Mouse (Mus musculus) midbrain, embryonic 13.5 days (tissue): Measurements from ENCODE around the gene Irx1. TPM values are rescaled to one million over a fixed set of nuclear protein-coding genes. Genes with fewer than 3 reads are reported as not detected.

Experiments
- ATAC-seq: fragments of 200-750 bp; cut with Nextera tagmentation; 2 replicates; pipeline ENCODE4 v1.8.0; 2017; ENCODE audit warnings: mild to moderate bottlenecking, moderate TSS enrichment, moderate library complexity
- H3K27ac ChIP-seq: fragments of 300-500 bp; sonication (generic); 2 replicates; pipeline ENCODE4 v1.5.1; 2015; ENCODE audit warnings: inconsistent platforms, mild to moderate bottlenecking, moderate library complexity
- H3K27me3 ChIP-seq: fragments of 300-500 bp; sonication (generic); 2 replicates; pipeline ENCODE4 v1.6.1; 2015; ENCODE audit warnings: mild to moderate bottlenecking, inconsistent platforms
- H3K36me3 ChIP-seq: fragments of 300-500 bp; sonication (generic); 2 replicates; pipeline ENCODE4 v1.6.1; 2015; ENCODE audit warnings: mild to moderate bottlenecking, inconsistent platforms
- H3K4me1 ChIP-seq: fragments of 300-500 bp; sonication (generic); replicated peaks from 2 replicates; pipeline ENCODE4 v1.6.1; 2015; ENCODE audit warnings: inconsistent platforms
- H3K4me2 ChIP-seq: fragments of 300-500 bp; sonication (generic); replicated peaks from 2 replicates; pipeline ENCODE4 v1.6.1; 2015; ENCODE audit warnings: moderate library complexity, mild to moderate bottlenecking, inconsistent platforms
- H3K4me3 ChIP-seq: fragments of 300-500 bp; sonication (generic); replicated peaks from 2 replicates; pipeline ENCODE4 v1.5.1; 2015; ENCODE audit warnings: mild to moderate bottlenecking, inconsistent platforms
- H3K9ac ChIP-seq: fragments of 300-500 bp; sonication (generic); replicated peaks from 2 replicates; pipeline ENCODE4 v1.6.1; 2015; ENCODE audit warnings: mild to moderate bottlenecking, inconsistent platforms
- H3K9me3 ChIP-seq: fragments of 300-500 bp; sonication (generic); 2 replicates; pipeline ENCODE4 v1.6.1; 2016; ENCODE audit warnings: mild to moderate bottlenecking, inconsistent platforms
- WGBS: fragments of 180-500 bp; shearing (Covaris S2); methylation state at CpG from one replicate; pipeline ENCODE4 v1.1.7; 2015; 5-methylcytosine and 5-hydroxymethylcytosine counted together
- polyA plus RNA-seq: library from polyadenylated mRNA; unstranded; fragments of >200 nt; fragmentation: Nextera tagmentation; extraction: Ambion mirVana; gene quantifications from 2 replicates; pipeline ENCODE4 v1.2.1, GENCODE M21; 2015

The Irx1 gene
- polyA plus RNA-seq, 1 experiment from 2014 or later = 13.7 TPM

GRCm38 (mm10) chr13:71960846-71961735 lies 2.4 kb downstream of the Irx1 start:
- no peak for ATAC-seq
- peaks cover 67% of the 10 kb centered on the region for H3K4me1 ChIP-seq
- H3K4me2 ChIP-seq = peak overlapping the region; percentile 75
- no peaks in the 10 kb centered on the region for H3K9me3 ChIP-seq
- H3K27ac ChIP-seq = peak overlapping the region; percentile 85
- H3K27me3 ChIP-seq = peaks cover 52% of the 10 kb centered on the region
- H3K4me3 ChIP-seq = peak overlapping the region; percentile 82
- 6% methylated on average over 9 of the region's 9 CpGs for WGBS
- H3K9ac ChIP-seq = peak overlapping the region; percentile 98
- peaks cover 9% of the 10 kb centered on the region for H3K36me3 ChIP-seq

DNA sequence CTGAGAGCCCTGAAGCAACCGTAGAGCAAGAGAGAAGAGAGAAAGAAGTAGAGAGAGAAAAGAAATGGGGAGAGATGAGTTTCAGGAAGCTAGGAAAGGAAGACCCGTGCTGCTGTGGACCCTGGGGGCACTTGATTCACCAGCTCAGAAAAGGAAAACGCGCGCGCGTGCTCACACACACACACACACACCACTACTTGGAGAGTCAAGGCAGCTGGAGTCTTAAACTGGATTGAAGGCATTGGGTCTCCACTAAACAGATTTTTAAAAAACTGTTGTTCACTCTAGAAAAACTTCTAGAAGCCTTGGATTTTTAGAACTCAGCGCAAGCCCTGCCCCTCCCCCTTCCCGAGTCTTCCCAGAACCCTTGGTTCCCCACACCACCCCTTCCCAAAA lies 3.2 kb downstream of the Irx1 start:
- peaks cover 10% of the 10 kb centered on the region for H3K36me3 ChIP-seq
- H3K4me1 ChIP-seq = peaks cover 75% of the 10 kb centered on the region
- H3K9ac ChIP-seq = peak overlapping the region; percentile 98
- H3K27me3 ChIP-seq = peaks cover 52% of the 10 kb centered on the region
- peak overlapping the region; percentile 75 for H3K4me2 ChIP-seq
- no peaks in the 10 kb centered on the region for H3K9me3 ChIP-seq
- ATAC-seq = no peak
- H3K4me3 ChIP-seq = peak overlapping the region; percentile 82
- peak overlapping the region; percentile 85 for H3K27ac ChIP-seq
- 5% methylated on average over 9 of the region's 9 CpGs for WGBS

DNA sequence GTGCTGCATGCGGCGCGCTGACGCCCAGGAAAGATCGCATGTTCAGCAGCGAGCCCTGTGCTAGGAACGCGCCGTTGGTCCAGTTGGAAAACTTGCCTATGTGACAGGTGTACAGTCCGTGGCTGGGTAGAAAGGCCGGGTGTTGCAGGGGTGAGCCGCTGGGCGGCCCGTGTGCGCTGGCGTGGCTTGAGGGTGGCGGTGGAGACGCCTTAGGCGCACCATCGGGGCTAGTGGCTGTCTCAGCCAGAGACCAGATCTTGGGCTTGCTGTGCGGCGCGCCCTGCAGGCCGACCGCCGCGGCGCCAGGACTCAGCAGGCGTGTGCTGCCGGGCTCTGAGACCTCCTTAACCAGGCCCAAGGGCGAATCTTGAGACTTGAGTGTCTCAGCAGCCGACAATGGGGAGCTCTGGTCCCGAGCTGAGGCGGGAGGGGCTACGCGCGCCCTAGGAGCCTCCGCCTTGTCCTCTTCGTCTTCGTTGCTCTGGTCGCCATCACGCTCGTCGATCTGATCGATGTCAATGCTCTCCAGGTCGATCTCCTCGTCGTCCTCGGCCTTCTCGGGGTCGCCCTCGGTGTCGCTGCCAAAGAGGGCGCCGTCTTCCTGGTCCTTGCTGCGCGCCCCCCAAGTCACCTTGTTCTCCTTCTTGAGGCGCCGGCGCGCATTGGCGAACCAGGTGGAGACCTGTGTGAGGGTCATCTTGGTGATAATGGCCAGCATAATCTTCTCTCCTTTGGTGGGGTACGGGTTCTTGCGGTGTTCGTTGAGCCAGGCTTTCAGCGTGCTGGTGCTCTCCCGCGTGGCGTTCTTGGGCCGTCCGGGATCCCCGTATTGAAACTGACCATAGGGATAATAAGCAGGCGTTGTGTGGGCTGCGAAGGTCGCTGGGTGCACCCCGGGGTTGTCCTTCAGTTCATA lies 3.9 kb downstream of the Irx1 start:
- H3K9me3 ChIP-seq = no peaks in the 10 kb centered on the region
- WGBS = 1% methylated on average over 76 of the region's 76 CpGs
- H3K4me1 ChIP-seq = peaks cover 79% of the 10 kb centered on the region
- peak overlapping the region; percentile 98 for H3K9ac ChIP-seq
- peak overlapping the region; percentile 75 for H3K4me2 ChIP-seq
- peaks cover 52% of the 10 kb centered on the region for H3K27me3 ChIP-seq
- peak overlapping the region; percentile 85 for H3K27ac ChIP-seq
- peaks cover 12% of the 10 kb centered on the region for H3K36me3 ChIP-seq
- H3K4me3 ChIP-seq = peak overlapping the region; percentile 82
- peak; percentile 29 for ATAC-seq

GRCm38 (mm10) chr13:71958651-71959050 lies 4.9 kb downstream of the Irx1 start:
- Histone ChIP-seq H3K27ac (peak overlapping the region; percentile 85), H3K9ac (peak overlapping the region; percentile 98), H3K27me3 (peaks cover 45% of the 10 kb centered on the region), H3K4me2 (peak overlapping the region; percentile 75), H3K9me3 (no peaks in the 10 kb centered on the region), H3K4me1 (peaks cover 79% of the 10 kb centered on the region), H3K36me3 (peaks cover 12% of the 10 kb centered on the region), H3K4me3 (peak overlapping the region; percentile 82)
- no peak for ATAC-seq
- WGBS = 2% methylated on average over 16 of the region's 16 CpGs

DNA sequence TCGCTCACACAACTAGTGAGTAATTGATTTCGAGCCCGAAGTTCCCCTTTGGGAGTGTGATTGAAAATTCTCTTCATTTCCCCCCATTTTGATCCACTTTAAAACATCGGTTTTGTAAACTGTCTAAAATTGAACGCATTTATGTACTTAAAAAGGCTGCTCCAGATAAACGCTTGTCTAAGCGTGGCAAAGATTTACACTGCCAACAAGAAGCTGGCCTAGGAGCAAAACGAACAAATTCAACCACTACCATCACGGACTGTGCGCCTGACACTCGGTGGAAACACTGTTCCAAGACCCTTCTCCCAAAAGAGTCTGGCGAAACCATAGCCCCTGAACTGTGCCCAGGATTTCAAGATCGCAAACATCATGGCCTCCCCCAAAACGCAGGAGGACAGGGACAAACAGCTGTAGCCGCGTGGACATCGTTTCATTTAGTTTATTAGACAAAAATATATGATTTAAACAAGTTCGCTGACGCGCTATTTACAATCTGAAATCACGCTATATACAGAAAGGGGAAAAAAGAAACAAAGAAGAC lies 5.6 kb downstream of the Irx1 start:
- Histone ChIP-seq H3K27ac (peak overlapping the region; percentile 85), H3K27me3 (peaks cover 45% of the 10 kb centered on the region), H3K36me3 (peaks cover 12% of the 10 kb centered on the region), H3K4me1 (peaks cover 81% of the 10 kb centered on the region), H3K4me3 (peak overlapping the region; percentile 82), H3K9ac (peak overlapping the region; percentile 98), H3K9me3 (no peaks in the 10 kb centered on the region), H3K4me2 (peak overlapping the region; percentile 75)
- no peak for ATAC-seq
- 7% methylated on average over 21 of the region's 21 CpGs for WGBS

- Histone ChIP-seq H3K9me3 (no peaks in the 10 kb centered on the region), H3K4me1 (peaks cover 85% of the 10 kb centered on the region), H3K27me3 (peaks cover 45% of the 10 kb centered on the region), H3K9ac (peak overlapping the region; percentile 98), H3K4me2 (peak overlapping the region; percentile 75), H3K27ac (peak overlapping the region; percentile 85), H3K36me3 (peaks cover 12% of the 10 kb centered on the region), H3K4me3 (peak overlapping the region; percentile 82)
- WGBS = 9% methylated on average over 18 of the region's 18 CpGs
- no peak for ATAC-seq
These were observed 6.4 kb downstream of the Irx1 start for GRCm38 (mm10) chr13:71957147-71957546.

GRCm38 (mm10) chr13:71956481-71956880 lies 7.0 kb downstream of the Irx1 start:
- H3K27ac ChIP-seq = peak overlapping the region; percentile 85
- peaks cover 12% of the 10 kb centered on the region for H3K36me3 ChIP-seq
- H3K27me3 ChIP-seq = peaks cover 45% of the 10 kb centered on the region
- peak overlapping the region; percentile 82 for H3K4me3 ChIP-seq
- 0 out of 2 replicates have a peak, but pooled peaks have one; percentile 31 for ATAC-seq
- H3K4me2 ChIP-seq = peak overlapping the region; percentile 75
- no peaks in the 10 kb centered on the region for H3K9me3 ChIP-seq
- WGBS = 9% methylated on average over 9 of the region's 9 CpGs
- H3K4me1 ChIP-seq = peaks cover 91% of the 10 kb centered on the region
- peak overlapping the region; percentile 98 for H3K9ac ChIP-seq

DNA sequence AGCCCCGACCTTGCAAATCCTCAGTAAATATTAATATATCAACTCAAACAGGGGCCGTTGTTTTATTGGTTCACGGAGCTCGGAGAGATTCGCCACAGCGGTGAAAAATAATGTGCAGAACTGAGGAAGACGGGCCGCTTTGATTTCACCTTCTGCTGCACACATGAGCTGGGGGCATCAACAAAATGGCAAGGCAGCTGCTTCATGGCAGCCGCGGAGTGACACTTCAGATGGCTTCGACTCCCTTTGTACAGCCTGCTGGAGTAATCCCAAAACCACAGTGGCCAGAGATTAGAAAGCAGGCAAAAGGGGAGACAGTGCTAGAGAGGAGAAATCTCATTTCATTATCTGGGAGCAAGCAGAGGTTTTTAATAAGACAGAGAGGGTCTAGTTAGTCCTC lies 11.6 kb downstream of the Irx1 start:
- Histone ChIP-seq H3K4me3 (no peak overlapping the region), H3K9ac (0 out of 2 replicates have a peak overlapping the region, but pooled peaks have one; percentile 52), H3K27ac (peak overlapping the region; percentile 86), H3K4me2 (peak overlapping the region; percentile 75), H3K27me3 (peaks cover 32% of the 10 kb centered on the region), H3K36me3 (peaks cover 3% of the 10 kb centered on the region; the same call in 1 of the 2 replicates), H3K4me1 (peaks cover 73% of the 10 kb centered on the region), H3K9me3 (no peaks in the 10 kb centered on the region)
- ATAC-seq = peak; percentile 48
- 24% methylated on average over 11 of the region's 11 CpGs for WGBS

DNA sequence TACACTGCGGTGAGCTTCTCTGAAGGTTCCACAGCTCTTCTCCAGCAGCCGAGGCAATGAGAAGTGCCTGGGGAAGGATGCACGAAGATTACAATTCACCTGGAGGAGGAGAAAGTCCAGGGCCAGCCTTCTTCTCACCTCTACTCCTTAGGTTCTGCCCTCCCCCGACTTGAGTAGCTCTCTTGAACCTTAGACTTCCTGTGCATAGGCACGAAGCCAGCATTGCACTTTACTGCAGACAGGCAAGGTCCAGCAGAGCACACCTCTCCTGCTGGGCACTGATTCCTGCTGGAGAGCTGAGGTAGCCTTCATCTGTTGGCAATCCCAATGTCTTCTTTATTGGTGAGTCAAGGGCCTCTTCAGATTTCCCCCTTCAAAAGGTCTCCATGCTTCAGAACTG lies 13.7 kb downstream of the Irx1 start:
- WGBS = 79% methylated on average over 5 of the region's 5 CpGs

GRCm38 (mm10) chr13:71910361-71910760 lies 53.2 kb downstream of the Irx1 start:
- WGBS = 85% methylated on average over 3 of the region's 3 CpGs
- no peaks in the 10 kb centered on the region for H3K27me3 ChIP-seq
- no peak for ATAC-seq
- H3K27ac ChIP-seq = no peak overlapping the region
- H3K36me3 ChIP-seq = no peaks in the 10 kb centered on the region
- no peak overlapping the region for H3K4me3 ChIP-seq
- H3K4me2 ChIP-seq = no peak overlapping the region
- no peak overlapping the region for H3K9ac ChIP-seq
- 0 out of 2 replicates have a peak, but pooled peaks cover 7% of the 10 kb centered on the region for H3K4me1 ChIP-seq
- no peaks in the 10 kb centered on the region for H3K9me3 ChIP-seq

More for the DNA sequence above, 13.7 kb downstream of the Irx1 start:
- Histone ChIP-seq H3K9ac (no peak overlapping the region), H3K4me2 (no peak overlapping the region), H3K9me3 (no peaks in the 10 kb centered on the region), H3K27me3 (peaks cover 11% of the 10 kb centered on the region), H3K4me1 (peaks cover 52% of the 10 kb centered on the region), H3K27ac (no peak overlapping the region; the same call in 1 of the 2 replicates), H3K4me3 (no peak overlapping the region), H3K36me3 (no peaks in the 10 kb centered on the region)
- no peak for ATAC-seq
